Mouse (Mus musculus): ENCODE measurements around the gene Rp9.

Gene Rp9

GRCm38 (mm10) chr9:22469643-22470042 is at the start of gene Rp9:
Gene Rp9, minus strand, starts transcription at chr9:22469743.
- DNase-seq (ENCODE audit: inconsistent ontology term), result no peak

DNA sequence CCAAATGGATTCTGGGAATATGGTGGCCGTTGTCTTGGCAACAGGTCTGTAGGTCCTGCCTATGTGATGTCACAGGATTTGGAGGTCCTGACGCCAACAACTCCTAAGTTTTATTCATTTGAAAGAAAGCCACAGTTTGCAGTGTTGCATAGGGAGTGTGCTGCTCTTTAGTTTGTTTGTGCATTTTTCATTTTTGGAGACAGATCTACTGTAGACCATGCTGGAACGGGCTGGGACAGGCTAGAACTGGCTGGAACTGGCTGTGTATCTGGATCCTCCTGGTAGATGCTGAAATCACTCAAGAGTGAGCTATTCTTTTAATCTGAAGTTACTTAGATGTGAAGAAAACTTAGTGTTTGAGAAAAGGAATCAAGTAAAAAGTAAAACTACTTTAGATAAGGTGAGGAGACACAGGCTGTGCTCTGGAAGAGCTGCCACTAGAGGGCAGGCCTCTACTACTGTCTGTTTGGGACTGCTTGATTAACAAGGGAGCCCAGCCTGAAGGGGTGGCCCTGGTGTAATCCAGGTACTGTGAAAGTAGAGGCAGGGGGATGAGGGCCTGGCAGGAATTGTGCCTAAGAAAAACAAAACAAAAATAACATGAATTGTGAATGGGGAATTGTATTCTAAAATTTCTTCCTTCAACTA is 49.0 kb upstream of the Rp9 start:
- DNase-seq (ENCODE audit: inconsistent ontology term), result peak; percentile 14

- no peak for DNase-seq (ENCODE audit: inconsistent ontology term)
Observed at GRCm38 (mm10) chr9:22515076-22515475, 45.5 kb upstream of the Rp9 start.

DNA sequence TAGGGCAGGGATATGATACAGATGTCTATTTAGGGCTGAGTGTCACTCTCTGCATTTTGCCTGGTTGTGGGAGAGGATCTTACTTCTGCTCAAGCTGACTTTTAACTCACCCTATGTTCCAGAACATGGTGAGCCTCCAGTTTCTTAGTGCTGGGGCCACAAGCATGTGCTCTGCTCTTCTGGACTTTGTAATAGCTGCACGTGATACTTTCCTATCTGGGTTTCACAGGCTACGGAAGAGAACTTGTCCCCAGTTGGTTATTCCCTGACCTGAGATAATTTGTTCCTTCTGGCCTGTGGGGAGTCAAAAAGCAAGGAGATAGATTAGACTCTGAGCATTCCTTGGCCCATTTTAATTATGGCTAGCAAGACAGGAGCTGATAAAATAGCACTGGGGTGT is 36.0 kb upstream of the Rp9 start:
- DNase-seq (ENCODE audit: inconsistent ontology term), result no peak

DNA sequence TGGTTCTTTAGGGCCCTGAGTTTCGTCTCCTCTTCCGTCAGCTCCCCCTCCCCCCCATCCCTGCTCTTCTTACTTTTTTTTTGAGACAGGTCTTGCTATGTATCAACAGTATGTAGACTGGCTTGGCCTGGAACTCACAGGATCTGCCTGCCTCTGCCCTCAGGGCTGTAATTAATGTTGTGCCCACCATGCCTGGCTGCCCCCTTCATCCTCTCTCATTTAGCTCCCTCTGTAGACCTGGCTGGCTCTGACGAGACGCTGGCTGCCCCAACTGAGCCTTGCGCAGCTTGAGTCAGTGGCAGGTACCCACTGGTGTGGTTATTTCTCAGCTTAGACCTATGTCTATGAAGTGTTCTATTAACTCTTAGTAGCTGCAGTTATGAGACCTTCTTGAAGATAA is 34.0 kb upstream of the Rp9 start:
- no peak for DNase-seq (ENCODE audit: inconsistent ontology term)

DNA sequence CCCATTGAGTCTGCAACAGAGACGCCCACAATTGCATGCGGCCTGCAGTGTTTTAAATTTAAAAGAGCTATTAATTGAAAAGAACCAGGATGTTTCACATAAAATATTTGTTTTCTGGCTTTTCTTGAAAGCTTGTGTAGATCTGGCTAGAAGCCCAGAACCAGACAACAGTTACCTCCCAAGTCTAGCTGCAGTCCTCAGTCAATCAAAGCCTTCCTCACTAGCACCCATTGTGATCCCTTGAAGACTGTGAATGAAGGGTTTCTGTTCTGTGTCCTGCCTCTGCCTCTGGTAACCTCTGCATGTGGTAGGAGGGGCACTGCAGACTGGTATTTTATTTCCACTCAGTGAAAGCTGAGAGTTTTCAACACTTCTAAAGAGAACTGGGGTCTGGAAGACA is 33.4 kb upstream of the Rp9 start:
- no peak for DNase-seq (ENCODE audit: inconsistent ontology term)

DNA sequence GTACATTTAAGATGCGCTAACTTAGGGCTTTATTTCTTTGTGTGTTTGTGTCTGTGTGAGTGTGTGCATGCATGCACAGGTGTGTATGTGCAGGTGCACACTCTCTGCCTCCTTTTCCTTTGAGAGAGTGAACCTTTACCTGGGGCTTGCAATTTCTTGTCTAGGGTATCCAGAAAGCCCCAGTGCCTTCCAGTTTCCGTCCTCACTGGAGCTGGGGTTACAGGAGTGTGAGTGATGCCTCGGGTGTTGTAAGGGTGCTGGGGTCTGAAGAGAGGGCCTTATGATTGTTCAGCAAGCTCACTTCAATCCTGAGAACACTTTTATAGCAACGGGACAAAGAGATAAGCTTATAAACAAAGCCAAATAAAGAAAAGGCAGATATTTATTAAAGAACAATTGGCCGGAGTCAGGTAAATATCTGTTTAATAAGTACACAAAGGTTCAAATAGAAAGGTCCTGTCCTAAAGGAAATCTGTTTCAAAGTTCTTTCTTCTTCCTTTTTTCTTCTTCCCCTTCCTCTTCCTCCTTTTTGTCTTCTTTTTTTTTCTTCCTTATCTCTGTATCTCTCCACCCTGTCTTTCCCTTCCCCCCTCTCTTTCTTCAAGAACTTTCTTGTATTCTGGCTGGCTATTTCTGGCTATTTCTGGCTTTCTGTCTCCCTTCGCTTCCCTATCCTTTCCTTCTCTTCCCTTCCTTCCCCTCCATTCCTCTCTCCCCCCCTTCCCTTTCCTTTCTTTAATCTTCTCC is 27.7 kb upstream of the Rp9 start:
- no peak for DNase-seq (ENCODE audit: inconsistent ontology term)

GRCm38 (mm10) chr9:22495133-22495532 is 25.6 kb upstream of the Rp9 start:
- DNase-seq (ENCODE audit: inconsistent ontology term), result no peak

DNA sequence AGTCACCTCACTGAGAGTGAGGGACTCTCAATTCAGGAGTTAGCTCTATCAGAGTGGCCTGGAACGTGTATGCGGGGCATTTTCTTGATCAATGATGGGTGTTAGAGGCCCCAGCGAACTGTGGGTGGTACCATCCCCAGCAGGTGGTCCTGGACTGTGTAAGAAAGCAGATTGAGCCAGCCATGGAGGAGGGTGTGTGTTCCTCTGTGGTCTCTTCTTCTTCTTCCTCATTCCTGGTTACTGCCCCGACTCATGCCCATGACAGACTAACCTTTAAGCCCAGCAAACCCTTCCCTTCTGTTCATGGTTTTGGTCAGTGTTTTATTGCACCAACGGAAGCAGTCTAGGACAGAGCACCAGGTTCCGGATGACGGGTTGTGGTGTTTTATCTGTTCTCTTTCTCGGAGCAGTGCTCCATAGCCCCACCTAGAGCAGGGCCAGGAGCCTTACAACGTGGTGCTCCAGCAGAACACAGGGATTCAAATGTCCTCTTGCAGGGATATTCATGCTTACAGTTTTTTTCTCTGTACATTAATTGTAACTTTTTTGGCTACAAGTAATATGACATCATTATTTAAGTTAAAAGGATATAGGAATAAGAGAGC is 24.8 kb upstream of the Rp9 start:
- no peak for DNase-seq (ENCODE audit: inconsistent ontology term)

- no peak for DNase-seq (ENCODE audit: inconsistent ontology term)
Observed at GRCm38 (mm10) chr9:22488963-22489362, 19.4 kb upstream of the Rp9 start.

GRCm38 (mm10) chr9:22486211-22486610 is 16.7 kb upstream of the Rp9 start:
- no peak for DNase-seq (ENCODE audit: inconsistent ontology term)

DNA sequence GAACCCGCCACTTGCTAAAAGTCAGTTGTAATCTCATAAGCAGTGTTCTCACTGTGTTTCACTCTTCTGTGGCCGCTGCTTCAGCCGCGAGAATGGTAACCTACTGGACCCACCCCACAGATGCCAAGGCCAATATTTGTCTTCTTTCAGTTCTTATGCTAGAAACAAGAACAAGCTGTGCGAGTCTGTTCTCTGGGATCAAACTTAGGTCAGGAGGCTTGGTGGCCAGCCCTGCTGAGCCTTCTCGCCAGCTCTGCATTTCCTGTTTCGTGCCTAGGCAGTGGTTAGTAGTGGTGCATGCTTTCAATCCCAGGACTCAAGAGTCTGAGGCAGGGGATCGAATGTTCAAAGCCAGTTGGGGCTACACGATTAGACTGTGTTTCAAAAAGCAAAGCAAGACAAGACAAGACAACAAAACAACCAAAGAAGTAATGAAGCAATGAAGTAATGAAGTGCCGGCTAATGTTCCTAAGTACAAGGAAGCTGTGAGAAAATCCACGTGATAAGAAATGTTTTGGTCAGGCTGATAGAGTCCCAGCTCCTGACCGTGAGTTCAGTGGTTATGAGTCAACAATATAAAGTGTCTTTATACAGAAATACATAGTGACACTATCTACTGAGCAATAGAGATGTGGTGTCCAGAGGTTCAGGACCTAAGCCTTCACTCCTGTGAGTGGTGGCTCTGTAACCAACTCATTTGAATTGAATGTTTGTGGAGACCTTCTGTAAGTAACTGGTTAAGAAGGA is 15.2 kb upstream of the Rp9 start:
- DNase-seq (ENCODE audit: inconsistent ontology term), result no peak

DNA sequence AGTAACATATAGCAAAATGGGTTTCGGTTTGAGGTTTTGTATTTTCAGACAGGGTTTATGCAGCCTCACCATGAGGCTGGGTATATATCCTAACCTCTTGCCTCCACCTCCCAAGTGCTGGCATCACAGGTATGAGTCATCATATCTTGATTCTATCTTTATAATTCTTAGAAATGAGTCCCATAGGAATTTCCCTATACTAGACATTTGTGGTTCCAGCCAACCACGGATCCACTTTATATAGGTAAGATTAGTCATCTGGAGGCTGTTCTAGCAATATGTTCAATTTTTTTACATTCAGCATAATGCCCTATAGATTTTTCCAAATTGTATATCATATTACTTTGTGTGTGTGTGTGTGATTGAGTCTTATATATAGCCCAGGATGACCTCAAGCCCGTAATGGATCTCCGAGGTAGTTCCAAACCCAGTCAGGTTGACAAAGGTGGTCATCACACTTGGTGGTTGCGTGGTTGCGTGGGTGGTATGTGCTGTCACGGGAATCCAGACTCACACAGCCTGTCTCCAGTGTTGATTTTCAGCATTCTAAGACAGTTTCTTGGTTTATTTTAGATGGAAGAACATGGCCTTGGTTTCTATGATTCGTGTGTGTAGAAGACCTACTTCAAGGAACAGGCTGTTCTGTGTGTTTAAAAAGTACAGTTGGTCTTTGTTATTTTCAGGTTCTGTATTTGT is 14.5 kb upstream of the Rp9 start:
- DNase-seq (ENCODE audit: inconsistent ontology term), result no peak

GRCm38 (mm10) chr9:22478946-22479345 is 9.4 kb upstream of the Rp9 start:
- no peak for DNase-seq (ENCODE audit: inconsistent ontology term)

DNA sequence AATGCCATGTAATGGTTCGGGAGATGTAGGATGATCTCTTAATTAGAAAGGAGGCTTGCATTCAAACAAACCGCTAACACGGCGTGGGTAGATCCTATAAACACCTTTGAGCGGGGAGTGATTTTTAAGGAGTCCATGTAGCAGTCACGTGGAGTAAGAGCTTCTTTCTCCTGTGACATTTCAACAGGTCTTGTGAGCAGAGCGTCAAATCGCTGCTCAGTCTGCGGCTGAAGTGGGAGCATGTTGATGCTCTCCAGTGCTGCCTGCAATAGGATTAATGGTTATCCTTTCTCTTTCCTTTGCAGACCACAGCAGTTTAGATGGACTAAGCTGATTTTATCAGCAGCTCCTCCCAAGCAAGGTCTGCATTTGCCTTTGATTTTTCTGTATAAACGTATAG is 6.7 kb upstream of the Rp9 start:
- no peak for DNase-seq (ENCODE audit: inconsistent ontology term)

- DNase-seq (ENCODE audit: inconsistent ontology term), result peak; percentile 91
Observed at GRCm38 (mm10) chr9:22475424-22475868, 5.9 kb upstream of the Rp9 start, which contains the start of gene Bbs9. Gene Bbs9, plus strand, starts transcription at chr9:22475715.

GRCm38 (mm10) chr9:22468899-22469259 is 664 bp downstream of the Rp9 start:
- no peak for DNase-seq (ENCODE audit: inconsistent ontology term)

- DNase-seq (ENCODE audit: inconsistent ontology term), result peak; percentile 89
Observed at GRCm38 (mm10) chr9:22468170-22468898, 1.2 kb downstream of the Rp9 start.

DNA sequence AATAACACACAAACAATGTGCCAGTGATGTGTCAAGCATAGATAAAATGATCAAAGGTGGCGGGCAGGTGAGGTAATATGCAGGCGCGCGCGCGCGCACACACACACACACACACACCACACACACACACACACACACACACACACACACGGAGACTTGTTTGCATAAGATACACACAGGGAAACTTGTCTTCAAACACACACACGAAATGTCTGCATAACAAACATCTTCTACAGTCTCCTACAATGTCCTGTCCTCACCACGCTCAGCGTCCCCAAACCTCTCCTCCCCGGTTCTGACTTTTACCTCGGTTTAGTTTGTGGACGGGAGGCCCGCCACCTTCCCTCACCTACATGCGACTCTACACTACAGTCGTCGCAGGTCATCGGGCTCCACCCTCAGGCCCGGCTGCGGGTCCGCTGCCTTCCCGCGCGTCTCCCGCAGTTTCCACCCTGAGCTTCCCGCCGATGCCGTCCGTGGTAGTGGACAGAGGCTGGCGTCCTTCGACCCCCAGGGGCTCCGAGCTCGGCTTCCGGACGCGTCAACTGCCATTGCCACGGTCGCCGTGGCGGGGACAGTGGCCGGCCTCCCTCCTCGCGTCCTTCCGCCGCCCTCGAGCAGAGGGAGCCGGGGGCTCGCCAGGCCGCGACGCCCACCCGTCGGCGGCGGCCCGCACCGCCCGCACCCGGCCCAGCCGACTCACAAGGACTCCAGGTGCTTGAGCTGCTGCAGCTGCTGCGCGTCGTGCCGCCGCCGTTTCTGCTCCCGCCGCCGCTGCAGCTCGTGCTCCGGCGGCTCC is 2.0 kb downstream of the Rp9 start:
- no peak for DNase-seq (ENCODE audit: inconsistent ontology term)

DNA sequence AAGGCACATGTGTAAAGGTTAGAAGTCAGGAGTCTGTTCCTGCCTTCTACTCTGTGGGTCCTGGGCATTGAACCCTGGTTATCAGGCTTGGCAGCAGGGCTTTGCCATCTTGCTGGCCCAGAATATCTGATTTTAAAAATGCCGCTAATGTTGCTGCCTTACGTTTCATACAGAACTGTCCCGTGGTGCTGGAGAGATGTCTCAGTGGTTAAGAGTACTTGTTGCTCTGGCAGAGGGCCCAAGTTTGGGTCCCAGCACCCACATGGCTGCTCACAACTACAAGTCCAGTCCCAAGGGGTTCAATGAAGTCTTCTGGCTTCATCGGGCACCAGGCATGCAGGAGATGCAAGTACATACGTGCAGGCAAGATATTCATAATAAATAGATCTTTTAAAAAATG is 3.3 kb downstream of the Rp9 start:
- no peak for DNase-seq (ENCODE audit: inconsistent ontology term)
